Mouse (Mus musculus) neural tube, embryonic 13.5 days (tissue): ENCODE measurements around the gene Spint3. TPM values are rescaled to one million over a fixed set of nuclear protein-coding genes. Genes with fewer than 3 reads are reported as not detected.

ENCODE experiments used
- ATAC-seq: fragments of 200-750 bp; cut with Nextera tagmentation; 2 replicates; pipeline ENCODE4 v1.8.0; 2017; ENCODE audit warnings: low read depth, mild to moderate bottlenecking, moderate TSS enrichment, moderate library complexity
- H3K27ac ChIP-seq: fragments of 300-500 bp; sonication (generic); replicated peaks from 2 replicates; pipeline ENCODE4 v1.5.1; 2015; ENCODE audit warnings: moderate library complexity, mild to moderate bottlenecking, inconsistent platforms
- H3K27me3 ChIP-seq: fragments of 300-500 bp; sonication (generic); 2 replicates; pipeline ENCODE4 v1.6.1; 2015; ENCODE audit warnings: mild to moderate bottlenecking, inconsistent platforms
- H3K36me3 ChIP-seq: fragments of 300-500 bp; sonication (generic); 2 replicates; pipeline ENCODE4 v1.6.1; 2015; ENCODE audit warnings: mild to moderate bottlenecking, inconsistent platforms
- H3K4me1 ChIP-seq: fragments of 300-500 bp; sonication (generic); replicated peaks from 2 replicates; pipeline ENCODE4 v1.6.1; 2015; ENCODE audit warnings: inconsistent platforms
- H3K4me2 ChIP-seq: fragments of 300-500 bp; sonication (generic); 2 replicates; pipeline ENCODE4 v1.6.1; 2015; ENCODE audit warnings: inconsistent platforms, mild to moderate bottlenecking, moderate library complexity
- H3K4me3 ChIP-seq: fragments of 300-500 bp; sonication (generic); 2 replicates; pipeline ENCODE4 v1.5.1; 2015; ENCODE audit warnings: mild to moderate bottlenecking, inconsistent platforms
- H3K9ac ChIP-seq: fragments of 300-500 bp; sonication (generic); 2 replicates; pipeline ENCODE4 v1.6.1; 2015; ENCODE audit warnings: moderate library complexity, mild to moderate bottlenecking, inconsistent platforms
- H3K9me3 ChIP-seq: fragments of 300-500 bp; sonication (generic); 2 replicates; pipeline ENCODE4 v1.6.1; 2016; ENCODE audit warnings: inconsistent platforms
- WGBS: fragments of 180-500 bp; shearing (Covaris S2); methylation state at CpG from one replicate; pipeline ENCODE4 v1.1.7; 2015; 5-methylcytosine and 5-hydroxymethylcytosine counted together
- polyA plus RNA-seq: library from polyadenylated mRNA; unstranded; fragments of >200 nt; fragmentation: Nextera tagmentation; extraction: Ambion mirVana; gene quantifications from 2 replicates; pipeline ENCODE4 v1.2.1, GENCODE M21; 2015

Gene Spint3
- polyA plus RNA-seq, 1 experiment from 2014 or later = not detected

GRCm38 (mm10) chr2:164566997-164567396, 6.3 kb downstream of the Spint3 start:
- WGBS = 92% methylated on average over 2 of the region's 2 CpGs
- peaks cover 28% of the 10 kb centered on the region for H3K27me3 ChIP-seq
- H3K27ac ChIP-seq = no peak overlapping the region
- no peak overlapping the region for H3K9ac ChIP-seq
- no peaks in the 10 kb centered on the region for H3K36me3 ChIP-seq
- H3K9me3 ChIP-seq = no peaks in the 10 kb centered on the region
- no peak for ATAC-seq
- H3K4me3 ChIP-seq = no peak overlapping the region
- no peak overlapping the region for H3K4me2 ChIP-seq
- peaks cover 20% of the 10 kb centered on the region for H3K4me1 ChIP-seq

- H3K27me3 ChIP-seq = peaks cover 40% of the 10 kb centered on the region
- H3K9ac ChIP-seq = no peak overlapping the region
- H3K27ac ChIP-seq = no peak overlapping the region
- no peak for ATAC-seq
- no peaks in the 10 kb centered on the region for H3K36me3 ChIP-seq
- no peaks in the 10 kb centered on the region for H3K9me3 ChIP-seq
- peak overlapping the region; percentile 74; the same call in 1 of the 2 replicates for H3K4me2 ChIP-seq
- WGBS = 69% methylated on average over 5 of the region's 5 CpGs
- peaks cover 20% of the 10 kb centered on the region for H3K4me1 ChIP-seq
- no peak overlapping the region for H3K4me3 ChIP-seq
Measured at GRCm38 (mm10) chr2:164564346-164564745, 8.9 kb downstream of the Spint3 start.

GRCm38 (mm10) chr2:164563339-164564038, 9.8 kb downstream of the Spint3 start:
- peak; percentile 61; the same call in 1 of the 2 replicates for ATAC-seq
- H3K27me3 ChIP-seq = peaks cover 44% of the 10 kb centered on the region

GRCm38 (mm10) chr2:164562391-164563188, 10.7 kb downstream of the Spint3 start, which contains the start of gene Wfdc2:
Wfdc2 (plus strand) TSS chr2:164562413.
- Histone ChIP-seq H3K9ac (peak within 1 kb of the TSS; percentile 65), H3K4me1 (peaks cover 20% of the 10 kb centered on the region), H3K36me3 (no peaks in the 10 kb centered on the region), H3K4me3 (peak within 1 kb of the TSS; percentile 44), H3K27me3 (peaks cover 44% of the 10 kb centered on the region), H3K9me3 (no peaks in the 10 kb centered on the region), H3K4me2 (peak within 1 kb of the TSS; percentile 74), H3K27ac (no peak within 1 kb of the TSS)
- 6% methylated on average over 24 of the region's 24 CpGs for WGBS
- no peak for ATAC-seq

More at GRCm38 (mm10) chr2:164563339-164564038, 9.8 kb downstream of the Spint3 start:
- Histone ChIP-seq H3K36me3 (no peaks in the 10 kb centered on the region), H3K4me1 (peaks cover 20% of the 10 kb centered on the region), H3K9ac (peak overlapping the region; percentile 65), H3K27ac (no peak overlapping the region), H3K4me2 (peak overlapping the region; percentile 74), H3K4me3 (peak overlapping the region; percentile 44), H3K9me3 (no peaks in the 10 kb centered on the region)
- WGBS = under 1% methylated on average over 32 of the region's 32 CpGs

GRCm38 (mm10) chr2:164560106-164560505, 13.2 kb downstream of the Spint3 start:
- Histone ChIP-seq H3K4me2 (no peak overlapping the region), H3K4me3 (no peak overlapping the region), H3K27ac (no peak overlapping the region), H3K9ac (no peak overlapping the region), H3K27me3 (peaks cover 44% of the 10 kb centered on the region), H3K4me1 (peaks cover 20% of the 10 kb centered on the region), H3K36me3 (no peaks in the 10 kb centered on the region), H3K9me3 (no peaks in the 10 kb centered on the region)
- no peak for ATAC-seq
- 91% methylated on average over 8 of the region's 8 CpGs for WGBS

GRCm38 (mm10) chr2:164558991-164559645, 14.1 kb downstream of the Spint3 start:
- H3K36me3 ChIP-seq = no peaks in the 10 kb centered on the region
- H3K27me3 ChIP-seq = peaks cover 35% of the 10 kb centered on the region
- no peak overlapping the region for H3K4me3 ChIP-seq
- no peak for ATAC-seq
- no peak overlapping the region for H3K9ac ChIP-seq
- no peak overlapping the region for H3K27ac ChIP-seq
- no peak overlapping the region for H3K4me2 ChIP-seq
- H3K9me3 ChIP-seq = no peaks in the 10 kb centered on the region
- WGBS = 50% methylated on average over 16 of the region's 16 CpGs
- H3K4me1 ChIP-seq = peaks cover 18% of the 10 kb centered on the region

- WGBS = 76% methylated on average over 8 of the region's 8 CpGs
- Histone ChIP-seq H3K4me3 (no peak overlapping the region), H3K36me3 (no peaks in the 10 kb centered on the region), H3K4me2 (no peak overlapping the region), H3K4me1 (peaks cover 12% of the 10 kb centered on the region), H3K9me3 (no peaks in the 10 kb centered on the region), H3K27me3 (peaks cover 30% of the 10 kb centered on the region), H3K27ac (no peak overlapping the region), H3K9ac (no peak overlapping the region)
- ATAC-seq = no peak
Measured at GRCm38 (mm10) chr2:164558426-164558825, 14.8 kb downstream of the Spint3 start.

- ATAC-seq = no peak
- H3K36me3 ChIP-seq = no peaks in the 10 kb centered on the region
- H3K9me3 ChIP-seq = no peaks in the 10 kb centered on the region
- 90% methylated on average over 9 of the region's 9 CpGs for WGBS
- H3K4me2 ChIP-seq = no peak overlapping the region
- H3K4me1 ChIP-seq = 0 out of 2 replicates have a peak, but pooled peaks cover 7% of the 10 kb centered on the region
- no peak overlapping the region for H3K9ac ChIP-seq
- H3K4me3 ChIP-seq = no peak overlapping the region
- H3K27me3 ChIP-seq = 0 out of 2 replicates have a peak, but pooled peaks cover 4% of the 10 kb centered on the region
- no peak overlapping the region for H3K27ac ChIP-seq
Measured at GRCm38 (mm10) chr2:164551502-164551901, 21.8 kb downstream of the Spint3 start.

- Histone ChIP-seq H3K36me3 (no peaks in the 10 kb centered on the region), H3K27ac (no peak overlapping the region), H3K4me2 (no peak overlapping the region), H3K4me1 (0 out of 2 replicates have a peak, but pooled peaks cover 7% of the 10 kb centered on the region), H3K9ac (no peak overlapping the region), H3K27me3 (0 out of 2 replicates have a peak, but pooled peaks cover 4% of the 10 kb centered on the region), H3K9me3 (no peaks in the 10 kb centered on the region), H3K4me3 (no peak overlapping the region)
- 88% methylated on average over 2 of the region's 2 CpGs for WGBS
- ATAC-seq = no peak
Measured at GRCm38 (mm10) chr2:164550895-164551269, 22.4 kb downstream of the Spint3 start.

GRCm38 (mm10) chr2:164549963-164550894, 23.0 kb downstream of the Spint3 start:
- Histone ChIP-seq H3K36me3 (no peaks in the 10 kb centered on the region), H3K4me2 (no peak overlapping the region), H3K4me3 (no peak overlapping the region), H3K27me3 (0 out of 2 replicates have a peak, but pooled peaks cover 4% of the 10 kb centered on the region), H3K9me3 (no peaks in the 10 kb centered on the region), H3K9ac (no peak overlapping the region), H3K27ac (no peak overlapping the region), H3K4me1 (0 out of 2 replicates have a peak, but pooled peaks cover 7% of the 10 kb centered on the region)
- 27% methylated on average over 10 of the region's 10 CpGs for WGBS
- no peak for ATAC-seq

- Histone ChIP-seq H3K9me3 (no peaks in the 10 kb centered on the region), H3K27me3 (0 out of 2 replicates have a peak, but pooled peaks cover 4% of the 10 kb centered on the region), H3K9ac (no peak overlapping the region), H3K4me1 (0 out of 2 replicates have a peak, but pooled peaks cover 7% of the 10 kb centered on the region), H3K27ac (no peak overlapping the region), H3K36me3 (no peaks in the 10 kb centered on the region), H3K4me2 (no peak overlapping the region), H3K4me3 (no peak overlapping the region)
- no peak for ATAC-seq
- WGBS = 56% methylated on average over 4 of the region's 4 CpGs
Measured at GRCm38 (mm10) chr2:164549338-164549737, 23.9 kb downstream of the Spint3 start.
